Mouse (Mus musculus) heart, postnatal 0 days (tissue): ENCODE measurements around the gene Noc2l.

Experiments used
- CTCF ChIP-seq: IDR thresholded peaks from 2 replicates; pipeline ENCODE4 v1.5.1; 2016; ENCODE audit warnings: antibody characterized with exemption, control low read depth, low read depth
- EP300 ChIP-seq: IDR thresholded peaks from 2 replicates; pipeline ENCODE4 v1.6.1; 2016; ENCODE audit warnings: antibody characterized with exemption, low read depth

- TF ChIP-seq CTCF: no peak
- TF ChIP-seq EP300: no peak
Observed at GRCm38 (mm10) chr4:156219936-156220335, 15.9 kb upstream of the Noc2l start.
